Mouse (Mus musculus): ENCODE measurements at regions not wholly inside any gene's neighbourhood (a gene's known extent, or its start where the extent isn't known, plus 50 kb on each side); places are given as distances from the start of the nearest gene placed in this dataset.

- no peak for DNase-seq (ENCODE audit: low read depth, low spot score)
These were observed 153.2 kb downstream of the Dusp6 start for GRCm38 (mm10) chr10:99416271-99416670.

DNA sequence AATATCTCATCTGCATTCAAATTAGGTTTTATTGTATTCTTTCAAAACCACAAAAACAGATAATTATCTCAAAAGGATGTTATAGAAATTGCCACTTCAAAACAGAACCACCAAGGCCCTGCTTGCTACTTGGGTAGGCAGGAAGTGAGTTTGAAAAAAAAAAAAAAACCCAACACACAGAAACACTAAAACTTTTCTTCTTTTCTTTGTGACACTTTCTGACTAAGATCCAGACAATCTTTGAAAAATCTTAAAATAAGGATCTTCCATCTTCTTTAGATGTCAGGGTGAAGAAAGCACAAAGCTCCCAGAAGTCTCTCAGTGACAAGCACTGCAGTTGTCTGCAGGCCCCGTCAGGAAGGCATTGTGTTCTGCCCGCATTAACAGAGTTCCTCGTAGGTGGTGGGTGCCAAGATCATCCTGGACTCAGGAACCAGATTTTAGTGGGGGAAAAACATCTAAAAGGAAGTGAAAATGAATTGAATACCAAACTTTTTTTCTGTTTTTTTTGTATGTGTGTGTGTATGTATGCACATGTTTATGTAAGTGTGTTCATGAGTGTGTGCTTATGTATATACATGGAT lies 154.0 kb downstream of the Dusp6 start:
- no peak for DNase-seq (ENCODE audit: low read depth, low spot score)

- no peak for DNase-seq (ENCODE audit: low read depth, low spot score)
These were observed 154.6 kb downstream of the Dusp6 start for GRCm38 (mm10) chr10:99417591-99417990.

GRCm38 (mm10) chr10:99418497-99418896 lies 155.5 kb downstream of the Dusp6 start:
- no peak for DNase-seq (ENCODE audit: low read depth, low spot score)

DNA sequence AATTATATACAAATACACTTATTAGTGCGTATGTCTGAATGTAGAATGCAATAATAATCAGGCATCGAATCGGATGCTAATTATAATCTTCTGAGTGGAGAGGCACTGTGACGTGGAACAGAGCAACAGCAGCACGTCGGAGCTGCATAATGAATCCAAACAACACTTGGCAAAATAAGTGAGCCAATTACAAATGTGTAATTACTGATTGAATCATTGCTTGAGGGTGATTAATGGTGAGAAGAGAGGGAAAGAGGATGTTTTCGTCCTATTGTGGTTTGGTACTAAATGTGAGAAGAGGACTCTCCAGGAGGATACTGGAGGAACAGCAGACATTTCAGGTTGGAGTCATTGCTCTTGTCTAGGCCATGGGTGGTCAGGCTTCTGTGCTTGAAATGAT lies 156.5 kb downstream of the Dusp6 start:
- DNase-seq (ENCODE audit: low read depth, low spot score) = no peak

- no peak for DNase-seq (ENCODE audit: low read depth, low spot score)
These were observed 160.4 kb downstream of the Dusp6 start for GRCm38 (mm10) chr10:99423406-99423805.

- DNase-seq (ENCODE audit: low read depth, low spot score) = no peak
These were observed 162.2 kb downstream of the Dusp6 start for GRCm38 (mm10) chr10:99425265-99425664.

- no peak for DNase-seq (ENCODE audit: low read depth, low spot score)
These were observed 167.1 kb downstream of the Dusp6 start for GRCm38 (mm10) chr10:99430175-99430574.

DNA sequence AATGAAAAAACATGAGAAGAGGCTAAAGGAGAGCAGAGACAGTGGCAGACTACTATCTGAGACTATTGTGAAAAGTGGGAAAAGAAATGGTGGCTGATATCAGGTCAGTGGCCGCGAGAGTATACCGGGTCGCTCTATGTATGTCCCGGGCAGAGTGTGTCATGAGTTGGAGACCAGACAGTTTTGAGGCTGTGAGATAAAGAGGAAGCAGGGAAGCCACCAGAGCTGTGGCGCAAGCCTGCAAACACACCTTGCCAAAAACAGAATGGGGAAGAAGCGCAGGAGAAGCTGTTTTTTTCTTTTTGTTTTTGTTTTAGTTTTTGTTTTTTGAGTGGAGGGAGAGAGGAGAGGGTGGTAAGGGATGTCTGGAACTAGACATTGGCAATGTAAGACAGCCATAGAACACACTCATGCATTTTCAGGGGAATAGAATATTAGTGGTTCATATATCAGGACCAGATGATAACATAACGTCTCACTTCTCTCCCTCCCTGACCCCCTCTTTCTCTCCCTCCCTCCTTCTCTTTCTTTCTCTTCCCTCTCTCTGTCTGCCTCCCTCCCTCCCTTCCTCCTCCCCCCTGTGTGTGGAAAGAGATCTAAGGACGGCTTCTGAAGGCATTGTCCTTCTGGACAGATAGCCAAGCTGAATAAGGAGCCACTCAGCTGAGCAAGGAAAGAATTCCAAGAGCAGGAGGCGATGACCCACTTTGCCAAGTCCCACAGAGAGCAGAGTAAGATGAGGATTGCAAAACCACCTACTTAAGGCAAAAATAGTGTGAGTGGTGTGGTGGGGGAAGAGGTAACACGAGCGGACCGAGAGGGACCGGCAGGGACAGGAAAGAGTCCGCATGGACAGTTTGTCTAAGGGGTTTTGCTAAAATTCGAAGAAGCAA lies 167.9 kb downstream of the Dusp6 start:
- DNase-seq (ENCODE audit: low read depth, low spot score) = no peak

GRCm38 (mm10) chr10:99437060-99437459 lies 174.0 kb downstream of the Dusp6 start:
- no peak for DNase-seq (ENCODE audit: low read depth, low spot score)

DNA sequence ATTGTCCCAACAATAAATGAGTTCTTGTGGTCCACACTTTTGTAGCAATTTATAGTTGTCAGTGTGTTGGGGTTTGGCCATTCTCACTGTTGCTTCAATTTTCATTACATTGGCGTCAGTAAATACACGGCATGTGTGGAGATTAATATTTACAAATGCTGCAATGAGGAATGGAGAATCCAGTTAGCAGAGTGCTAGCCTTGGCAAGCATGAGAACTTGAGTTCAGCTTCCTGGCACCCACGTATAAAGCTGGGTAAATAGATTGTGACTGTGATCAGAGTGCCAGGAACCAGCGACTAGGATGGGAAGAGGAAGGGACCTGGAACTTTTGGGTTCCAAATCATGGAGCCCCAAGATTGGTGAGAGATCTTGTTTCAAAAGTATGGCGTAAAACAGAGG lies 177.1 kb downstream of the Dusp6 start:
- no peak for DNase-seq (ENCODE audit: low read depth, low spot score)

DNA sequence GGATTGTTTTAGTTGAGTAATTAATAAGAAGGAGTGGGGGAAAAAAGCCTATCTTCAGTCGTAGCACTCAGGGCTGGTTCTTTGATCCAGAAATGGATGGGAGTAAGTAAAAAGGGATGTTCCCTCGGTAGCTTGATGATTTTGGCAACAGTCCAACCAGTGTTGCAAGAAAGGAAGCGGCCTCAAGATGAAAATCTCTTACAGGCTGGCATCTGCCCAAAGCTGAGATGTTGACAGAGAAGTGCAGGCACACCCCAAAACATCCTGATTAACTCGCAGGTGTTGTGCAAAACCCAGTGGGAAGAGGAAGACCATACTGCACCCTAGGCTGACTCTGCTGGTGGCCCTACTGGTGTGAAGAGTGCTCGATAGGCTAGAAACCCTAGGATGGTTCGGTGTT lies 178.0 kb downstream of the Dusp6 start:
- DNase-seq (ENCODE audit: low read depth, low spot score) = no peak

DNA sequence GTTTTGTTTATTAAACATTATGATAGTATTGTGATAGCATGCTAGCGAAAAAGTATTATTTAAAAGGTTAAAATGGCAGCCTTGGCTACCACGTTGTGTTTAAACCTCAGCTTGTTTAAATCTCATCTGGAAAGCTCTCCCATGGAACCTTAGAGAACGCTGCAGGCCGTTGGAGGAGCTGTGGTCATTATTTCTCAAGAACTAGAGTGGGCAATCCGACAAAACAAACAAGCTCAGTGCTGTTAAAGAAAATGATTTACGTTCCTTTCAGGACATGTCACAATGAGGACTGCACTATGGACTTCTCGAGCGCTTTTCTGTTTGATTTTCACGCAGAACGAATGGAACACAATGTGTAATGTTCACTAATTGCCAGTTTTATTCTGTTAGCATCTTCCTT lies 178.9 kb downstream of the Dusp6 start:
- no peak for DNase-seq (ENCODE audit: low read depth, low spot score)

- no peak for DNase-seq (ENCODE audit: low read depth, low spot score)
These were observed 180.6 kb downstream of the Dusp6 start for GRCm38 (mm10) chr10:99443453-99444170.

DNA sequence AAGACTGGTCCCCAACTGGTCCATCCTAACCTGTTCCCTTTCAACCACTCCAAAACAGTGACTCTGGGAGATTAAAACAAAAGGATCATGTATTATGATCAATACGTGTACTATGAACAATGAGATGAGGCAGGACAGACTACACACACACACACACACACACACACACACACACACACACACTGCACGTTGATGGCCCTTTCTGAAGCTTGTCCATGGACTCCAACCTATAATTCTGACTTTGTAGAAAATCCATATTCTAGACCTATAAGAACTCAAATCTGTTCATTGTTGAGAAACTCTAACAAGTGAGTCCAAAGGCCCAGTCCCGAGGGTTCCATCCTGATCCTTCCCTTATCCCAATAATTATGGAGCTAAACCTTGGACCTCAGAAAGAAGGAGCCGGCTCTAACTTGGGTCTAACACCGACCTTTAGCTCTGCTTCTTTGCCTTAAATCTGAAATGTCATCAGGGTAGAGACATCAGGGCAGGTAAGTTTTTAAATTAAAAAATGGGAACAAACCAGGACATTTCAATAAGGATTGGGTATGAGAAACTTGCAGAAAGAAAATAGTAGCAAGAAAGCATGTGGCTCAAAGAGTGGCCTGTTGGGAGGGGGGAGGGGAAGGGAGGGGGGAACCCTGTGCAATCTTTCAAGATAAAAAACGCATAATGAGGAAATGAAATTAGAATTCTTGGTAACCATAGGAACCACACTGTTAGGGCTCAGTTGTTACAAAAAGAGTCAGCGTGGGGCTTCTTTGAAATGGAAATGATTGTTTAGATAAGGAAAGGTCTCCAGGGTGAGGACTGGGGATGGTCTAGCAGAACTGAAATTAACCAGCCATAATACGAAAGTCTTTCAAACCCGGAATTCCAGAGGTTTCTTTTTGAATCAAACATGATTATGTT lies 187.9 kb downstream of the Dusp6 start:
- no peak for DNase-seq (ENCODE audit: low read depth, low spot score)

DNA sequence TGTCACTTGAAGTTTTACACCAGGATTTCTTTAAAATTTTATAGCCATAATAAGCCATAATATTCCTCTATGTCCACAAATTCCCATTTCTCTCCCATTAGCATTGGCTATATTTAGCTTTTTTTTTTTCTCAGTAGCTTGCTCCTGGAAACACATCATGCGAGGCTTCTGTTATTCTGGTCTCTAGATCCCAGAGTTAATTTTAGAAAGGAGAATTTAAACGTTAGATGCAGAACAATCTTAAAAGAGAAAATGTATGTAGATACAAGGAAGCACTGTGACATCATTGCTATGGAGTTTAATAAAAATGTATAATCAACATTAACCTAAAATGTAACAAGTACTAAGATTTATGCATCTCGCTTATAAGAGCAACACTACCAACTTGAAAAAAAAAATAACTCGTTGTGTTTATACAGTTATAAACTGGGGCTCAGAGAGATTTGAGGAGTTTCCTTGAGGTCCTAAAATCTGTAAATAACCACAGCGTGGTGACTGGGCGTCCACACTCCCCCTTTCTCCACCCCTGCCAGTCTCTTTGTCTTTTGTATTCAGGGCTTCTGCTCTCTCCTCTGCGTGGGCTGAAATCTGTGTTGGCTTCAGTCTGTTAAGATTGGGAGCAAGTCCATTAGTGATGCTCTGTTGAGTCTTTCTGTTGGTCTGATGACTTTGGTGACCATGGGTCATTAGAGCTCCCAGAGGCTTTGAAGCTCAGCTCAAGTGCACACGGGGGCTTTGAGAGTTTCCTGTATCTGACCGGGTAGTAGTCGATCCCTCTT lies 188.8 kb downstream of the Dusp6 start:
- no peak for DNase-seq (ENCODE audit: low read depth, low spot score)

- DNase-seq (ENCODE audit: low read depth, low spot score) = no peak
These were observed 193.1 kb downstream of the Dusp6 start for GRCm38 (mm10) chr10:99456180-99456579.

GRCm38 (mm10) chr10:99458047-99458446 lies 195.0 kb downstream of the Dusp6 start:
- no peak for DNase-seq (ENCODE audit: low read depth, low spot score)

DNA sequence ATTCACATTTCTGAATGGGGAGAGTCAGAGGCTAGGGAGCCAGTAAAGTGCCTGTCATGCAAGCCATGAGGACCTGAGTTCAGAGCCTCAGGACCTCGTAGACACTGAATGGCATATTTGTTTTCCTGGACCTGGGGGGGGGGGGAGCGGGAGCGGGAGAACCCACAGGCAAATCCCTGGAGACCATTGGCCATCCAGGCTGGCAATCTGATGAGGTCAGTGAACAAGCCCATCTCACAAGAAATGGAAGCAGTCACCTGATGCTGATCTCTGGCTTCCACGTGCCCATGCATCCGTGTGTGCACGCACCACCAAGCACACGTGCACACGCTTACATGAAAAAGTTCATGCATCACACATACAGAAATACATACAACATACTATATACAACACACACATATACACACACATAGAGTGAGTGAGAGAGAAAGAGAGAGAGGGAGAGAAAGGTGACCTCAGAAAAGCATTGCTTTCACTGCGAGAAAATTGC lies 196.2 kb downstream of the Dusp6 start:
- DNase-seq (ENCODE audit: low read depth, low spot score) = no peak

- DNase-seq (ENCODE audit: low read depth, low spot score) = peak; percentile 38
These were observed 196.9 kb downstream of the Dusp6 start for GRCm38 (mm10) chr10:99459823-99460361.

Data from forelimb bud, embryonic 11.5 days (tissue).